Mouse (Mus musculus): ENCODE measurements around the gene Vps37c.

Gene Vps37c

GRCm38 (mm10) chr19:10688537-10689352, at the start of gene Vps37c:
TSS of gene Vps37c (plus strand) at chr19:10688735.
- DNase-seq = peak; percentile 92 to 95

GRCm38 (mm10) chr19:10640080-10640479, 48.5 kb upstream of the Vps37c start:
- DNase-seq = no peak

- DNase-seq = no peak
Measured at GRCm38 (mm10) chr19:10640589-10641378, 47.8 kb upstream of the Vps37c start.

- DNase-seq = no peak
Measured at GRCm38 (mm10) chr19:10645616-10646015, 42.9 kb upstream of the Vps37c start.

GRCm38 (mm10) chr19:10648156-10648555, 40.4 kb upstream of the Vps37c start:
- no peak for DNase-seq

GRCm38 (mm10) chr19:10656058-10656457, 32.5 kb upstream of the Vps37c start:
- no peak for DNase-seq

GRCm38 (mm10) chr19:10657742-10658141, 30.8 kb upstream of the Vps37c start:
- no peak for DNase-seq

GRCm38 (mm10) chr19:10658406-10658805, 30.1 kb upstream of the Vps37c start:
- no peak for DNase-seq

- DNase-seq = no peak
Measured at GRCm38 (mm10) chr19:10661373-10661772, 27.2 kb upstream of the Vps37c start.

GRCm38 (mm10) chr19:10661919-10662318, 26.6 kb upstream of the Vps37c start:
- DNase-seq = no peak

- no peak for DNase-seq
Measured at GRCm38 (mm10) chr19:10662665-10663064, 25.9 kb upstream of the Vps37c start.

- no peak for DNase-seq
Measured at GRCm38 (mm10) chr19:10665093-10665492, 23.4 kb upstream of the Vps37c start.

GRCm38 (mm10) chr19:10665499-10665898, 23.0 kb upstream of the Vps37c start:
- DNase-seq = peak; percentile 24 to 27

GRCm38 (mm10) chr19:10671319-10671718, 17.2 kb upstream of the Vps37c start:
- no peak for DNase-seq

- DNase-seq = no peak
Measured at GRCm38 (mm10) chr19:10671854-10672417, 16.6 kb upstream of the Vps37c start.

GRCm38 (mm10) chr19:10673275-10673674, 15.3 kb upstream of the Vps37c start:
- DNase-seq = no peak

GRCm38 (mm10) chr19:10676656-10677055, 11.9 kb upstream of the Vps37c start:
- no peak for DNase-seq

- peak; percentile 75 to 82 for DNase-seq
Measured at GRCm38 (mm10) chr19:10677915-10678771, 10.4 kb upstream of the Vps37c start, which contains the start of gene Pga5. TSS of gene Pga5 (minus strand) at chr19:10678071.

- no peak for DNase-seq
Measured at GRCm38 (mm10) chr19:10678772-10679067, 9.8 kb upstream of the Vps37c start.

GRCm38 (mm10) chr19:10681571-10681970, 7.0 kb upstream of the Vps37c start:
- no peak for DNase-seq

GRCm38 (mm10) chr19:10685081-10685480, 3.5 kb upstream of the Vps37c start:
- no peak for DNase-seq

GRCm38 (mm10) chr19:10685727-10686126, 2.8 kb upstream of the Vps37c start:
- DNase-seq = peak in 1 of 2 experiments; percentile 23
